Mouse (Mus musculus): ENCODE results near the gene Pnpla5.

The Pnpla5 gene

DNA sequence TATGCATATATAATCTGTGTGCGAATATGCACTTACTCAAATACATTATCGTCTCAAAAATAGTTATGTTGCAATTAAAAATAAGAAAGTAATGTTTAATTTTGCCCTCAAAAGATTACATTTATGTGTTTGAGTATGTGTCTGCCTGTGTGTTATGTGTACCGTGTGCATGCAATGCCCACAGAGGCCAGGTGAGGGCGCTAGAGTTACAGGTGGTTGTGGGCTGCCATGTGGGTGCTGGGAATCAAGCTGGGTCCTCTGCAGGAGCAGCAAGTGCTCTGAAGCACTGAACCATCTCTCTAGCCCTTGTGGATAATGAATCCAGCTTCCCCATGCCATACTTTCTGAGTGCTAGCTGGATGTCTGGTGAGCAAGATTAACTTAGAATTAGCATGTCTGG, 57.3 kb downstream of the Pnpla5 start:
- no peak for DNase-seq (ENCODE audit: low read depth)

DNA sequence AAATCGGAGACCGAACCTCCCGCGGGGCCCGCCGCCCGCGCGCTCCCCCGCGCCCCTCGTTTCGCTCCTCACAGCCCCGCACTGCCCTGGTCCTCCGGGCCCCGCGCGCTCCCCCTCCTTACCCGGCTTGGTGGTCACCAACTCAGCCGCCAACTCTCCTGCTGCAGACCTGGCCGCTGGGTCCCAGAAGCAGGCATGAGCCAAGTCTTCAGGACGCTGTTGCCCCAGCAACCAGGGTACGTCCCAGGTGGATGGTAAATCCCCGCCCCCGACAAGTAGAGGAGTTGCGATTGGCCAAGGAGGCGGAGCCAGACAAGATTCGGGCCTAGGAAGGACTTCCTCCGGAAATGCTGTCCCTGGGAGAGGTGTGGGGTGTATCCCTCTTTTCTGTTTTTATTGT, 57.8 kb downstream of the Pnpla5 start, which contains the start of gene Efcab6:
Gene Efcab6, minus strand, starts transcription at position 240 of the 400 bp plus-strand sequence.
- DNase-seq (ENCODE audit: low read depth): no peak
